Mouse (Mus musculus) lung, postnatal 0 days (tissue): ENCODE data around the gene Tdgf1. TPM values are rescaled to one million over a fixed set of nuclear protein-coding genes. Genes with fewer than 3 reads are reported as not detected.

ENCODE experiments used
- ATAC-seq: fragments of 200-750 bp; cut with Nextera tagmentation; 2 replicates; pipeline ENCODE4 v1.8.0; 2017; ENCODE audit warnings: moderate library complexity
- DNase-seq: peaks from one replicate; pipeline ENCODE4 v3.0.0-alpha.2; 2016; ENCODE audit warnings: low spot score
- H3K27ac ChIP-seq: fragments of 300-500 bp; sonication (generic); 2 replicates; pipeline ENCODE4 v1.5.1; 2014; ENCODE audit warnings: antibody characterized with exemption, mild to moderate bottlenecking, low read length, mixed read lengths
- H3K27me3 ChIP-seq: fragments of 300-500 bp; sonication (generic); replicated peaks from 2 replicates; pipeline ENCODE4 v1.6.1; 2014; ENCODE audit warnings: low read length, mixed read lengths; ENCODE audit not compliant: insufficient read depth
- H3K36me3 ChIP-seq: fragments of 300-500 bp; sonication (generic); 2 replicates; pipeline ENCODE4 v1.6.1; 2014; ENCODE audit warnings: low read length, mixed read lengths; ENCODE audit not compliant: insufficient read depth
- H3K4me1 ChIP-seq: fragments of 300-500 bp; sonication (generic); 2 replicates; pipeline ENCODE4 v1.6.1; 2014; ENCODE audit warnings: antibody characterized with exemption, low read depth, low read length, mixed read lengths; ENCODE audit not compliant: insufficient read depth
- H3K4me2 ChIP-seq: fragments of 300-500 bp; sonication (generic); replicated peaks from 2 replicates; pipeline ENCODE4 v1.6.1; 2014; ENCODE audit warnings: low read depth, mild to moderate bottlenecking, low read length, moderate library complexity, mixed read lengths
- H3K4me3 ChIP-seq: fragments of 300-500 bp; sonication (generic); 2 replicates; pipeline ENCODE4 v1.5.1; 2014; ENCODE audit warnings: low read depth, low read length
- H3K9ac ChIP-seq: fragments of 300-500 bp; sonication (generic); replicated peaks from 2 replicates; pipeline ENCODE4 v1.6.1; 2014; ENCODE audit warnings: low read depth, mild to moderate bottlenecking
- H3K9me3 ChIP-seq: fragments of 300-500 bp; sonication (generic); 2 replicates; pipeline ENCODE4 v1.6.1; 2016; ENCODE audit warnings: low read length, mixed read lengths
- CTCF ChIP-seq: IDR thresholded peaks from 2 replicates; pipeline ENCODE4 v1.5.1; 2016; ENCODE audit warnings: antibody characterized with exemption, mild to moderate bottlenecking
- EP300 ChIP-seq: IDR thresholded peaks from 2 replicates; pipeline ENCODE4 v1.6.1; 2016; ENCODE audit warnings: antibody characterized with exemption, mild to moderate bottlenecking, control low read depth
- whole genome bisulfite sequencing: fragments of 180-500 bp; shearing (Covaris S2); extraction: QIAGEN DNeasy Blood & Tissue Kit; methylation state at CpG from one replicate; pipeline ENCODE4 v1.1.7; 2014; 5-methylcytosine and 5-hydroxymethylcytosine counted together
- polyA plus RNA-seq: library from polyadenylated mRNA; unstranded; fragments of >200 nt; fragmentation: Nextera tagmentation; extraction: Ambion mirVana; gene quantifications from 2 replicates; pipeline ENCODE4 v1.2.1, GENCODE M21; 2015

Tdgf1 gene
- polyA plus RNA-seq, 1 experiment from 2014 or later = 0.19 TPM

- no peak for TF ChIP-seq CTCF
- no peak for TF ChIP-seq EP300
- H3K4me2 ChIP-seq = no peak overlapping the region
- ATAC-seq (no peak), DNase-seq (no peak)
- 67% methylated on average over 6 of the region's 6 CpGs for WGBS
- H3K36me3 ChIP-seq = no peaks in the 10 kb centered on the region
- H3K9me3 ChIP-seq = no peaks in the 10 kb centered on the region
- no peaks in the 10 kb centered on the region for H3K27me3 ChIP-seq
- no peak overlapping the region for H3K4me3 ChIP-seq
- H3K9ac ChIP-seq = no peak overlapping the region
- H3K27ac ChIP-seq = no peak overlapping the region
- no peaks in the 10 kb centered on the region for H3K4me1 ChIP-seq
Measured at GRCm38 (mm10) chr9:110931573-110931972, 14.4 kb downstream of the Tdgf1 start.

- ATAC-seq (no peak), DNase-seq (peak; percentile 77)
- no peak overlapping the region for H3K4me2 ChIP-seq
- TF ChIP-seq EP300 (no peak), CTCF (peak; percentile 95)
- no peak overlapping the region for H3K4me3 ChIP-seq
- H3K9me3 ChIP-seq = no peaks in the 10 kb centered on the region
- no peaks in the 10 kb centered on the region for H3K27me3 ChIP-seq
- H3K4me1 ChIP-seq = no peaks in the 10 kb centered on the region
- no peak overlapping the region for H3K9ac ChIP-seq
- 14% methylated on average over 7 of the region's 7 CpGs for WGBS
- H3K36me3 ChIP-seq = no peaks in the 10 kb centered on the region
- no peak overlapping the region for H3K27ac ChIP-seq
Measured at GRCm38 (mm10) chr9:110922759-110923158, 23.2 kb downstream of the Tdgf1 start.

GRCm38 (mm10) chr9:110920665-110921419 lies 25.1 kb downstream of the Tdgf1 start:
- no peaks in the 10 kb centered on the region for H3K27me3 ChIP-seq
- peak; percentile 76 for ATAC-seq
- no peaks in the 10 kb centered on the region for H3K36me3 ChIP-seq
- 0 out of 2 replicates have a peak, but pooled peaks have one; percentile 27 for TF ChIP-seq EP300
- no peak for TF ChIP-seq CTCF
- H3K27ac ChIP-seq = peak overlapping the region; percentile 43; the same call in 1 of the 2 replicates
- peak; percentile 46 for DNase-seq
- H3K4me1 ChIP-seq = no peaks in the 10 kb centered on the region
- WGBS = 50% methylated on average over 15 of the region's 15 CpGs
- no peak overlapping the region for H3K9ac ChIP-seq
- no peaks in the 10 kb centered on the region for H3K9me3 ChIP-seq
- H3K4me2 ChIP-seq = no peak overlapping the region
- H3K4me3 ChIP-seq = no peak overlapping the region

- no peaks in the 10 kb centered on the region for H3K4me1 ChIP-seq
- H3K4me3 ChIP-seq = no peak within 1 kb of the TSS
- 83% methylated on average over 7 of the region's 7 CpGs for WGBS
- no peaks in the 10 kb centered on the region for H3K9me3 ChIP-seq
- TF ChIP-seq EP300 (no peak), CTCF (no peak)
- no peak within 1 kb of the TSS for H3K4me2 ChIP-seq
- no peak within 1 kb of the TSS for H3K27ac ChIP-seq
- H3K36me3 ChIP-seq = no peaks in the 10 kb centered on the region
- H3K27me3 ChIP-seq = no peaks in the 10 kb centered on the region
- DNase-seq (no peak), ATAC-seq (no peak)
- H3K9ac ChIP-seq = no peak within 1 kb of the TSS
Measured at GRCm38 (mm10) chr9:110916786-110917185, 29.2 kb downstream of the Tdgf1 start, which contains the start of gene Fam240a. Gene Fam240a (minus strand): TSS chr9:110916861.

- no peak for TF ChIP-seq EP300
- no peak for TF ChIP-seq CTCF
- Histone ChIP-seq H3K36me3 (no peaks in the 10 kb centered on the region), H3K9ac (no peak overlapping the region), H3K27me3 (no peaks in the 10 kb centered on the region), H3K27ac (no peak overlapping the region), H3K9me3 (no peaks in the 10 kb centered on the region), H3K4me3 (no peak overlapping the region), H3K4me1 (no peaks in the 10 kb centered on the region), H3K4me2 (no peak overlapping the region)
- ATAC-seq = no peak
- 46% methylated on average over 8 of the region's 8 CpGs for WGBS
- DNase-seq = no peak
Measured at GRCm38 (mm10) chr9:110915466-110915865, 30.5 kb downstream of the Tdgf1 start.

GRCm38 (mm10) chr9:110914631-110915236 lies 31.2 kb downstream of the Tdgf1 start:
- H3K27ac ChIP-seq = no peak overlapping the region
- WGBS = 51% methylated on average over 21 of the region's 21 CpGs
- no peaks in the 10 kb centered on the region for H3K4me1 ChIP-seq
- H3K9me3 ChIP-seq = no peaks in the 10 kb centered on the region
- H3K4me3 ChIP-seq = no peak overlapping the region
- TF ChIP-seq EP300 = no peak
- TF ChIP-seq CTCF = no peak
- ATAC-seq (no peak), DNase-seq (no peak)
- H3K9ac ChIP-seq = no peak overlapping the region
- no peaks in the 10 kb centered on the region for H3K27me3 ChIP-seq
- no peaks in the 10 kb centered on the region for H3K36me3 ChIP-seq
- no peak overlapping the region for H3K4me2 ChIP-seq
